Mouse (Mus musculus) megakaryocyte, adult 5-6 weeks (primary cell): Measurements from ENCODE around the gene P3h2. TPM values are rescaled to one million over a fixed set of nuclear protein-coding genes. Genes with fewer than 3 reads are reported as not detected.
A peak's percentile ranks its signal among the peaks of the same experiment; 100 is the strongest.

Source experiments
- ATAC-seq: 2 replicates; pipeline ENCODE4 v1.8.0; 2016; ENCODE audit warnings: mild to moderate bottlenecking, inconsistent platforms; ENCODE audit not compliant: poor library complexity, severe bottlenecking
- total RNA-seq, 2 experiments: library from RNA; stranded (forward) in 1 of 2; stranded (reverse) in 1 of 2; fragments of 153-499, 151-499 nt in 1 of 2; fragments of 221-1000, 200-1000 nt in 1 of 2; gene quantifications; 2 replicates each; pipeline versions ENCODE4 v1.2.3 to v1.2.4; 2015 to 2017

The P3h2 gene
- total RNA-seq, 2 experiments from 2014 or later: not detected

DNA sequence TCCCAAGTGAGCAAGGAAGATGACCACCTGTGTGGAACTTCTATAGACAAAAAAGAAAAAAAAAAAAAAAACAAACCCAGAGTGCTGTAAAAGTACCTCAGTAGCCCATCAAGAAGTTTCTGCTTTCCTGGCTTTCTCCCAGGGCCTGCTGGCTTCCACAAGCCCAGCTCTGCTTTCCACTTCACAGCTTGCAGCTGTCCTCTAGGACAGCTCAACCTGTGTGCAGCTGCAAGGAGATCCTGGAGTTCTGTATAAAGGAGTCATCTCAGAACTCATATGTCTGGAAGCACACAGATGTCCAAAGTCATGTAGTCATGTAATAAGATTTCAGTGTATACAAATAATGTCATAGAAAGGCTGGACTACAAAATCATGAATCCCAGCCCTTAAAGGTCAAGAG is 30.5 kb downstream of the P3h2 start:
- no peak for ATAC-seq

DNA sequence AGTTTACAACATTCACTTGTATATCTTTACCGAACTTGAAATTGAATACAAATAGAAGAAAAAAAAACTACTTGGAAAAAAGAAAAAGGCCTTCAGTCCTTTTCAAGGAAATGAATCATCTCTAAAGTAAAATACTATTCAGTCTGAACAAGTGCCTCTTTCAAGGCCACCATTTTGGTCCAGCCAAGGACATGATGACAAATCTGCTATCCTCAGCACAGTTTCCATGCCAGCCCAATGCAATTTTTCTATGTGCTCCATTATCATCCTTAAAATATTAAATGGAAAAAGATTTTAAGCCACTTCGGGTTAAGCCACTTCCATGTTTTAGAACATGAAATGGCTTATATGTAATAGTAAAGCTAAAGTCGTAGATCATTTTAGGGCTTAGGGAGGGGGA is 35.2 kb downstream of the P3h2 start:
- no peak for ATAC-seq

DNA sequence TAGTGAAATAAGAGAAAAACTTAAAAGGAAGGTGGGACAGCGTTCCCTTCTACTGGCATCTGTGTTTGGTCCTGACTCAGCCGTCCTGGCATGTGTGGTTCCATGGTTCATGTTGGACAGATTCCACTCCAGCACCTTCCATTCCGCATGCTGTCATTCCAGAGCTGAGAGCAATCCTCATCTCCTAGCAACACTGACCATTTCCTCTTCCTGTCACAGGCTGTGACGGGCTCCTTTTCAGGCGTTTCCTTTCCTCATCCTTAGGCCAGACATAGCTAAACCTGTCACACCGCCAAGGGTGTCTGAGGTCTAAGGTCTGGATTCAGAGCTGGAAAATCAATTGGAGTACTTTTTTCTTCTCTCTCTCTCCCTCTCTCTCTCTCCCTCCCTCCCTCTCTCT is 40.5 kb downstream of the P3h2 start:
- ATAC-seq: no peak

DNA sequence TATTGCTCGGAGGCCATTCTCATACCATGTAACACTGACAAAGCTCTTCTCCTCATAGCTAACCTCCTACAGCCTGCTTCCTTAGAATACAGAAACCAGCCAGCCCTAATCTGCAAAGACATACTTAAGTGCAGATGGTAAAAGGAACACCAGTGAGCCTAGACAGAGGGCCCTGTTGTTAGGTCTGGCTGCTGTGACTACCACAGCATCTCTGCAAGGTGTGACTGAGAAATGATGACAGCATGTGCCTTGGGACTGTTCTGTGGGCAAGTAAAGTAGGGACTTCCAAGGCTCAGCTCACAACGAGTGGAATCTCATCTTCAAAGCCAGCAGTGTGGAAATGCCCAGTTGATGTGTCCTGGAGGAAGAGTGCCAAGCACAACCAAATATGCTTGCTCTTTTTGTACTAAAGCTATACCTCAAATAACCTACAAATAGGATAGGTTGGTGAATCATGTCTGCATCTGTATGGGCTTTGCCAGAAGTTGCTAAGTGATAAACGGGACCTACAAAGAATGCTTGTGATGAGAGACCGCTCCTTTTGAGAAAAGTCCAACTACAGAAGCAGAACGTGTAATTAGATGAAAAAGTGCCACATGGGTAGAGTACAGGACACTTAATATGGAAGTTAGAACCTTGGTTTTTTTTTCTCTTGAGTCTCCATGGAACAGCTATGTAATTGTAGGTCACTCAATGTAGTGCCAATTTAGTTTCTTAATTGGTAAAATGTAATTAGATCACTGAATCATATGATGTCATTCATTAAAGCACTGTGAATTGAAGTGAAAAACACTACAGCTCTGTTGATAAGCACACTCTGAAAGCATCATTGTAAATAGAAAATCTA is 45.1 kb downstream of the P3h2 start:
- ATAC-seq: no peak

DNA sequence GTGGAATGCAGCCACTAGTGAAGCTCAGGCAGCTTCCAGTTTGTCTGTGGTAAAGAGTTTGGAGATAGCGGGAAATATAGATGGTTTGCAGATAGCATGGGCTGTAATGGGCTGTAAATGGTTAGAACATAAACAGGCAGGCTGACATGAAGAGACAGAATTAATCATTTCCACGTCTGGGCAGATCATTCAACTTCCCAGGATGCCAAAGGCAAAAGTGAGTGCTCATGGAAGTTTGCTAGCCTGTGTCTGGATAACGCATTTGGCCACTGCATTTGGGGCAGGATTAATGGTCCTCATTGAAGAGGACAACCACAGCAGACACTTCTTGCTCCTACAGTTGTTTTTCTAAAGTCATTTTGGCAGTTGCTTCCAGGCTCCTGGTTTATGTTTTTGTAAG is 52.0 kb downstream of the P3h2 start:
- ATAC-seq: no peak

DNA sequence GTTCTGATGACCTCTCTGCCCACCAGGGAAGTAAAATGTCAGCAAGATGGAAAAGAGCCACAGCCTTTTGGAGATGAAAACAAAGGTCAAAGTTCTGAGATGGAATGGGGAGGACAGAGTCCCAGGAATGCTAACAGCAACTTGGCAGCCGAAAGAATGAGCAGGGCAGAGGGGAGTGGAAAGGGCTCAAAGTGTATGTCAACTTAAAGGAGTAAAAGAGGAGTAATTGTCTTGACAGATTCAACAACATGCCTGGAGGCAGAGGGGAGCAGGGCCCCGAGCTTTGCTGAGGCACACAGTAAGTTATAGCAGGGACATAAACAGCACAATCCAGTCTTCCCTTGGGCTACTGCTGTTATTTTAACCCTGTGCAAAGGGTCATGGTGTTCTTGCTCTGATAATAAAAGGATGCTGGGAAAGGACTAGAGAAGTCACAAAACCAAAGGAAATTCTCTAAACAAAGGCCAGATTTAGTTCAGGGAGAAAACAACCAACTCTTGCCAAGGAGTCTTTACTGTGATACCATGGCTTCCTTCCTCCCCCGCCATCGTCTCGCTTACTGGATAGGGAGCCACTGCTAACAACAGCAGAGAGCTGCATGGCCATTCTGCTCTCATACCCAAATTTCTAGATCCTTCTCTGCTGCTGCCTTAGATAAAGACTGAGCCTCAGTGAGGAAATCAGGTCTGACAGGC is 56.0 kb downstream of the P3h2 start:
- ATAC-seq: no peak

DNA sequence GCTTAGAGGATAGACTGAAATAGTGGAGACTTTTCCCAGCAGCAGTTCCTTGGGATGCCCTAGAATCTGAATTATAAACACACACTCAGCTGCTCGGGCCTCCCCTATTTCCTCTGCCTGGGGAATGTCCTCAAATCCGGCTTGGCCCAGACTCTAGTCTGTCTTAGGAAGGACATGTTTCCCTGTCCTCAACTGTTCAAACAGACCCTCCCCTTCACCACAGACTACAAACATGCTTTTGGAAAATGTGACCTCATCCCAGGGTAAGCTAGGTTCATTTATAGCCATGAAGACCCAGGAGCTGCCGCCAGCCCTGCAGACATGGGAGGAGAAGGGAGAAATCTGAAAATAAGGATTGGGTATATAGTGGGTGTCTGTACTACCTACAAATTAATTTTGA is 57.7 kb downstream of the P3h2 start:
- ATAC-seq: no peak

DNA sequence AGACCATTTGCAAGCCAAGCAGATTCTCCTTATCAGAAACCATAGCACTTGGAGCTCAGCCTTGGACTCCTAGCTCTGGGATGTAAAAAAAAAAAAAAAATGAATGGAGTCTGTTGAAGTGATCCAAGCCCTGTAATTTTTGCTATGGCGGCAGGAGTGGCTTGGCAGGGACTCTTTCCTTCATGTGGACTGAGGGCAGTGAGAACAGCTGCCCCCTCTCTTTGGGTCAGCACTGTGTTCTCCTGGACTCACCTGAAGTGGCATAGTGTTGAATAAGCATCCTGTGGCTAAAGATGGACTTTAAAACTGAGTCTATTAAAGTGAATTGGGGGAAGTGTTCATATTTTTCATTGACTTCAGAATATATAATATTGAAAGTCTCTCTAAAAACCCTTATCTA is 58.2 kb downstream of the P3h2 start:
- ATAC-seq: no peak

DNA sequence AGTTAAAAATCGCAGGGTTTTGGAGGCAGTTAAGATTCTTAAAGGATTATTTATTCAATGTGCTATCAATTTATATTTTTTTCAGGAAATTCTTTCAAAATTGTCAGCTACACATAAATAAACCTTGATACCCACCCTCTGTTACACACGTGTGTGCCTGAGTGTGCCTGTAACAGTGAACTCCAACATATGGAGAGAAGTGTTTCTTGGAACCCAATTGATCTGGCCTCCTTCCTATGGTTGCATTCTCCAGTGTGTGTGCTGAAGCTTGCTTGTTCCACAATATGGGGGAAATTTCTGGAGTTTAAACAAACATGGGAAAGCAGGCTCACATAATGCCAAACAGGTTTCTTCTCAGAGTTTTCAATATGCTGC is 63.7 kb downstream of the P3h2 start:
- no peak for ATAC-seq

DNA sequence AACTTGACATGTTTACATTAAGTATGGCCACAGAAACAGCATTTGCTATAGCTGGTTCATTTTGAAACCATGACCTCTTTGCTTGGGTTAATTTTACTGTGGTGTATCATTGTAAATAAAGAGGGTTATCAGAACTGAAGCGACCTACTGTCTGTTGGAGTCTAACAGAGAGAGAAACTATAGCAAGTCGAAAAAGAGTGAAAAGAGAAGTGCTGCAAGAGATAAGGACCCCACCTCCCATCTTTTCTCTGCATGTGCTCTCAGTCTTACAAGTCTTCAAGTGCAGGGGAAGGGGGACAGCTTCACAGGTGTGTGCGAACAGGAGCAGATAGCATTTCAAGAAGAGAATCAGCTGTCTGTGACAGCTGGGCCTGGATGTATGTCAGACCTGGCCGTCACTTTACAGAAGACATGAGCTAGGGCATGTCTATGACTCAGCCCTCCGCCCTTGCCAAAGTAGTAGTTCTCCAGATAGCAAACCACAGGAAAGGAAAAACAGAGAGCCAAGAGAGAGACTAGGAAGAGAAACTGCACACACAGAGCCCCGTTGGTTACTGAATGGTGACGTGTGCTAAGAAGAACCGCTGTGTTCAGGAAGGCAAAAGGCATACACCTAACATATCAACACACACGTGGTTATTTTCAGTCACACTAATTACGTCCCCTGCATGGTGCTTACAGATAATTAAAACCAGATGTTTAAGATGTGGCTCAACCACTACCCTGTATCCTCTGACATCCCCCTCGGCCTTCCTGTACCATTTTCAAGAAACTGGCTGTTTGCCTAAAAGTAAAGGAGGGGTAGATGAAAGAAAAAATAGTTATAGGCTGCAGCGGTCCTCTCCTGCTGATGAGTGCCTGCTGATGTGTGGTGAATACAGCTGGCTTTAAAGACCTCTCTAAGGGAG is 64.3 kb downstream of the P3h2 start:
- ATAC-seq: peak; percentile 84

DNA sequence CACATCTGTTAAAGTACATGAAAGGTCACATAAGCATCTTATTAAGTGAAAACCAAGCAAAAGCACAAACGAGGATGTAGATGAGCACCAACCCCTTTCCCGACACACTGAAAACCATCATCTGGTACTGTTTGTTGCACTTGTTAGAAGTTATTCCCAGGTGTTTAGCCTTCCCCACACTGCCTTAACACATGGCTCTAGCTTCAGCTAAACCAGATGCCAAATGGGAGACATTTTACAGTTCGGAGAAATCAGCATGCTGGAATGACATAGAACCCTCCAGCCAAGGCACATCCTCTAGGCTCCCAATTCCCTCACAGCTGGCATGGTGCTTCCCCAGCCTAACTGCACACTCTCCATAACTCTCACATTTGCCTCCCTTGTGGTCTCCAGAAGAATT is 66.3 kb downstream of the P3h2 start:
- no peak for ATAC-seq

DNA sequence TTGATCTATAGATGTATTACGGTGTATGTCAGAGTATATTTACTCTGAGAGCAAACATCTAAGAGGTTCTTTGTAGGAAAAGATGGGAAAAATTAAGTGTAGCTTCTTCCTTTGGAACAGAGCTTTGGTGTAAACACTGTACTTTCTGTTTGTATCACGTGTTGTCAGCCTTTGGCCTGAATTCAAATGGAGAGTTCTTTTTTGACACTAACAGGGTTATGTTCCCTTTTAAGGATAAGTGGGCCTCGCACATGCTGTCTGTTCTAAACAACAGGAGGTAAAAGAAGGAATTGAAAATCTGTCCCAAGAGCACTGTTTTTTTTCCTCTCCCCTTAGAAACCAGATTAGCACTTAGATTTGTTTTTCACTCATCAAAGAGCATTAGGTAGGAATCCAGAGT is 70.1 kb downstream of the P3h2 start:
- no peak for ATAC-seq

DNA sequence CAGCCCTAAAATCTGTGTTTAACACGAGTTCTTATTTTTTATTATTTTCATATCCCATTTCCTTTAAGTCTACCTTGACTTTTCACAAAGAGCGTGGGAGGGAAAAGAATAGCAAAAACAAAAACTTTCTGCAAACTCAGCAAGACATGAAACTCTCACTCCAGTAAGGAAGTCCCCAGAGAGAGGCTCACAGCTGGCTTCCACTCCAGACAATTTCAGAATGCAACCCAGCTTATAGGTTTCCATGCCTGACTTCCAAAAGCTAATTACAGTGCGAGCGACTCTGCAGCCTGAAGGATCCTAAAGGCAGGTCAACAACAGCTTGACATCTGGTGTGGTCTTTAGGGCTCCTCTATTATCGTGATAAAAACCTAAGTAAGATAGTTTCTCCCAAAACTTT is 70.5 kb downstream of the P3h2 start:
- no peak for ATAC-seq

DNA sequence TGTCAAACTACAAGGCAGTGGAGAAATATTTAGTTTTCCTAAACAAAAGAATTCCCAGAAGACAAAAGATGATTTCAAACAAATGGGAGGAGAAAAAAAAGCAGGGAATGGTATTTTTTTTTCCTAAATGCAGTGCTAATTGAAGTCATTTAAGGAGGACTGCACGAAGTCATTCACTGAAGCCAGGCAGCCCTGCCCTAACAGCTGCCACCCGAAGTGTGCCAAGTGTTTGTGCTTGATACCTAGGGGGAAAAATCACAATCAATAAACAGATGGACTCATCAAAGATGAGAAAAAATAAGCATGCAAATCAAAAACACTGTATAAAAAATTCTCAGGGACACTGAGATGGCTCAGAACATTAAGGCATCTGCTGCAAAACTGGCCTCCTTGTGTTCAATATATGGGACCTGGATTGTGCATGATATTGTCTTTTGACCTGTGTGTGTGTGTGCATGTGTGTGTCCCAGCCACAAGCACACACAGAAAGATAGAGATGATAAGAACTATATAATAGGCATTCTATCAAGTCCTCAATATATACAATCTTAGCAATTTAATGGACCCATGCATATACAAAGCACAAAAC is 76.1 kb downstream of the P3h2 start:
- no peak for ATAC-seq

DNA sequence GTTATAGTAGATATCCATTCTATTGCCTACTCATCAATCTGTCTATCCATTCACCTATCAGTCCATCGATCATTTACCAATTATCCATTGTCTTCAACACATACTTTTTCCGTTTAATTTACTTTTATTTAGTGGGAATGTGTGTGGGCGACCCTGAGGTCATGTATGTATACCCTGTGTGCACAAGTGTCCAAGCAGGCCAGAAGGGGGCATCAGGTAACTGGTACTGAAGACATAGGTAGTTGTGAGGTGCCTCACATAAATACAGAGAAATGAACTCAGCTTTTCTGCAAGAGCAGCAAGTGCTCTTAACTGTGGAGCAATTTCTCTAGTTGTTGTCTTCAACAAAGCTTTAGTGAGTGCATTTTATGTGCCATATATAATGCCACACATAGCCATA is 79.2 kb downstream of the P3h2 start:
- no peak for ATAC-seq

DNA sequence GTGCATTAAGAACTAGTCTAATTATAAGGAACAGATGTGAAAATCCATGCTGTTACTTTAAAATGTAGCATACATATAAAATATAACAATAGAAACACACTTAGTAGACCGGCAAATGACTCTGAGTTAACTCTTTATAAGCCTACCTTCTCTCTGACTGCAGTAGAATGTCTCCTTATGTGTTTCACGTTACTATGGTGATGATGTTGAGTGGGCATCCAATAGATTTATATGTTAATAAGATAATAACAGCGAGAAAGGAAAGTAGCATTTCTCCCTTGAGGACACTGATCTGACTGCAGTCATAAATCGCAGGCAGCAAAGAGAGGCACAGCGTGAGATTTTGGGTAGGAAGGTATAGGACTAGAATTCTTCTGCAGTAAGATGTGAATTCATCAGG is 81.0 kb downstream of the P3h2 start:
- no peak for ATAC-seq

DNA sequence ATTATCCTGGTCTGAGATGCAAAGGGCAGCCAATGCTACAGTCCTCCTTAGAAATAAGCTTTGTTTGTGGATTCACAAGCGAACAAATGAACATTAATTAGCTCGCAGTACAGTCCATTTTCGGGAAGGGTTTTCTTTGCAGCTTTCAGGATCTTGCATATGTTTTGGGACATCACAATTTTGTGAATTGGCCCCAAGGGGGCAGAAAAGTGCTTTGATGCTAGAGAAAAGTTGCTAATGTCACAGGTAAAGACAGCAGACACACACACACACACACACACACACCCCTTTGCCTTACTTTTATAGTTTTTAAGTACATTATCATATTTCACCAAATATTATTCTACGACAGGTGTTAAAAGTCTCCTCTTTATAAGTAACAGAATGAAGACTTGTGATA is 82.2 kb downstream of the P3h2 start:
- ATAC-seq: no peak

DNA sequence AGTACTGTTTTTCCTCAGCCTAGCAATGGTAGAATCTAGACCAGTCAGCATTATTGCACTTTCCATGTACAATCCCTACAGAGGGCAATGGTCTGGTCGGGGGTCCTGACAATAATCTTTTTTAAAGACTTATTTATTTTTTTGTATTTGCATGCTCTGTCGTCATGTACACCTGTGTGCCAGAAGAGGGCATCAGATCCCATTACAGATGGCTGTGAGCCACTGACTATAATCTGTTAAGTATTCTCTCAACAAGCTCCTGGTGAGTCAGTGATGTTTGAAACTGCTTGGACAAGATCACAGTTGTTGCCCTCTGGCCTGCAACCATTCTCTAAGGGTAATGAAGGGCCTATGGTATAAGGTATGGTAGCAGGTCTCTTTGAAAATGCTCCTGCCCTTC is 83.8 kb downstream of the P3h2 start:
- no peak for ATAC-seq

DNA sequence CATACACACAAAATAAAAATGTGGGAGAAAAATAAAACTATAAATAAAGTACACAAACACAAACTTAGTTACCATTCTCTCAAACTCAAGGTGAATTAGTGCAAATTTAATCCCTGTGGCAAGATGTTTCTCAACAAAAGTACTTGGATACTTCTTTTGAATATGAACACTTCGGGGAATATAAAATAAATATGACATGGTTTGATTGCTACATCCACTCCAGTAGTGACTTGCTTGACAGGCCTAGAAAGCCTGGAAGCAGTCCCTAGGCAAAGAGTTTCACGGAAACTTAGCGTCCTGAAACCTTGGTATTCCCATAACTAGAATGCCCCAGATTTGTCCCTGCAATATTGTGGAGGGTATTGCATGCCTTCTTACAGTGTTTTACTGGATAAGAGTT is 99.8 kb downstream of the P3h2 start:
- ATAC-seq: no peak

DNA sequence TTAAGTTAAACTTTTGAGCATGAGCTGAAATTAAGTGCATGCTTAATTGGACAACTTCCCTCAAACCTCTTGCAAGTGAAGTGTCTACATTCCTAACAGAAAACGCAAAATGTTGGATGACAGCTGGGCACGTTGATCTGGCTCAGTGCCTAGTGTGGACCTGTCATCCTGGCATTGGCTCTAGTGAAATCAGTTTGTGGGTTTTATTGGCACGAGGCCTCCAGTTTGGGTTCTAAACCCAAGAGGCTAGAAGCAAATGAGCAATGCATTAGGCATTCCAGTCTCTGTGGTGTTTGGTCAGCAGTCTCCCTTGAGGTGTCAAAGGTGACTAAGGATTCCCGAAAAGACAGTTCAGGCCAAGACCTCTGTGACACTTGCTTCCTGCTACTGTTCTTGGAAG is 102.3 kb downstream of the P3h2 start:
- ATAC-seq: no peak

DNA sequence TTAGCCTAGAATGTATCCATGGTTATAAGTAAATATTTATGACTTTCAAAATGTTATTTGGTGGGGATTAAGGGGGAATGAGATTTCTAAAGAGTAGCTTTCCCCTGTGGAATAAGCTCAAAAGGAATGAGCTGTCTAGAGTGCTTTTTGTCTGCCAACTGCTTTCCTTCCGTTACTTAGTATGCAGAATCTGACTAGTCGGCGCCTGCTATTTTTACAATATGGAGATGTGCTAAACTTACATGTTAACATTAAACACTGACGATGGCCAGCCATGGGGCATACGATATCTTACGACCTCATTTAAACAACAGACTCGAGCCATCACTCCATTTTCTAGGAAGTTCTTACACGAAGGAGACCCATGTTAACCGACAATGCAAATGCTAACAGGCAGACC is 102.7 kb downstream of the P3h2 start:
- no peak for ATAC-seq
